Mouse (Mus musculus) stomach, postnatal 0 days (tissue): ENCODE data around the gene Slc22a16.

ENCODE experiments used
- CTCF ChIP-seq: IDR thresholded peaks from 2 replicates; pipeline ENCODE4 v1.5.1; 2016; ENCODE audit warnings: antibody characterized with exemption, low read depth, mild to moderate bottlenecking, moderate library complexity
- EP300 ChIP-seq: optimal IDR thresholded peaks from 2 replicates; pipeline ENCODE3; 2016; ENCODE audit warnings: antibody characterized with exemption

GRCm38 (mm10) chr10:40641901-40642300, 71.8 kb downstream of the Slc22a16 start:
- TF ChIP-seq CTCF: no peak
- TF ChIP-seq EP300: no peak
